Mouse (Mus musculus): Measurements from ENCODE around the gene Cutal. TPM values are rescaled to one million over a fixed set of nuclear protein-coding genes. Genes with fewer than 3 reads are reported as not detected.

The Cutal gene
- polyA plus RNA-seq, 1 experiment from 2014 or later = 5.8 TPM

- no peaks in the 10 kb centered on the region for H3K9me3 ChIP-seq (ENCODE audit: control insufficient read depth, low read length)
- no peak overlapping the region for H3K4me3 ChIP-seq (ENCODE audit: low read length)
- WGBS = 38% methylated on average over 2 of the region's 2 CpGs
- no peaks in the 10 kb centered on the region for H3K27me3 ChIP-seq (ENCODE audit: control insufficient read depth, insufficient read depth, low read length)
- H3K4me2 ChIP-seq (replicated peaks; ENCODE audit: low read depth, low read length) = no peak overlapping the region
- no peaks in the 10 kb centered on the region for H3K36me3 ChIP-seq (ENCODE audit: control insufficient read depth, insufficient read depth, low read length)
- ATAC-seq (ENCODE audit: low FRiP score, low TSS enrichment) = no peak
- H3K9ac ChIP-seq (ENCODE audit: low read depth, low read length) = no peak overlapping the region
- no peak overlapping the region for H3K27ac ChIP-seq (ENCODE audit: low read depth, low read length)
- no peaks in the 10 kb centered on the region for H3K4me1 ChIP-seq (ENCODE audit: control insufficient read depth, insufficient read depth, low read length)
These were observed 45.9 kb downstream of the Cutal start for GRCm38 (mm10) chr2:34920144-34920543.

GRCm38 (mm10) chr2:34922729-34923128, 48.5 kb downstream of the Cutal start:
- ATAC-seq (ENCODE audit: low FRiP score, low TSS enrichment) = no peak
- H3K36me3 ChIP-seq (ENCODE audit: control insufficient read depth, insufficient read depth, low read length) = no peaks in the 10 kb centered on the region
- H3K4me3 ChIP-seq (ENCODE audit: low read length) = no peak overlapping the region
- H3K4me1 ChIP-seq (ENCODE audit: control insufficient read depth, insufficient read depth, low read length) = no peaks in the 10 kb centered on the region
- no peak overlapping the region for H3K4me2 ChIP-seq (replicated peaks; ENCODE audit: low read depth, low read length)
- H3K27ac ChIP-seq (ENCODE audit: low read depth, low read length) = no peak overlapping the region
- 13% methylated on average over 2 of the region's 2 CpGs for WGBS
- no peaks in the 10 kb centered on the region for H3K27me3 ChIP-seq (ENCODE audit: control insufficient read depth, insufficient read depth, low read length)
- H3K9me3 ChIP-seq (ENCODE audit: control insufficient read depth, low read length) = no peaks in the 10 kb centered on the region
- no peak overlapping the region for H3K9ac ChIP-seq (ENCODE audit: low read depth, low read length)

- Histone ChIP-seq H3K4me3 (ENCODE audit: low read length) (no peak overlapping the region), H3K9ac (ENCODE audit: low read depth, low read length) (no peak overlapping the region), H3K4me2 (replicated peaks; ENCODE audit: low read depth, low read length) (no peak overlapping the region), H3K4me1 (ENCODE audit: control insufficient read depth, insufficient read depth, low read length) (no peaks in the 10 kb centered on the region), H3K36me3 (ENCODE audit: control insufficient read depth, insufficient read depth, low read length) (no peaks in the 10 kb centered on the region), H3K27ac (ENCODE audit: low read depth, low read length) (no peak overlapping the region), H3K27me3 (ENCODE audit: control insufficient read depth, insufficient read depth, low read length) (no peaks in the 10 kb centered on the region), H3K9me3 (ENCODE audit: control insufficient read depth, low read length) (no peaks in the 10 kb centered on the region)
- 61% methylated on average over 5 of the region's 5 CpGs for WGBS
- 0 out of 2 replicates have a peak, but pooled peaks have one; percentile 49 for ATAC-seq (ENCODE audit: low FRiP score, low TSS enrichment)
These were observed 53.1 kb downstream of the Cutal start for GRCm38 (mm10) chr2:34927320-34927719.

DNA sequence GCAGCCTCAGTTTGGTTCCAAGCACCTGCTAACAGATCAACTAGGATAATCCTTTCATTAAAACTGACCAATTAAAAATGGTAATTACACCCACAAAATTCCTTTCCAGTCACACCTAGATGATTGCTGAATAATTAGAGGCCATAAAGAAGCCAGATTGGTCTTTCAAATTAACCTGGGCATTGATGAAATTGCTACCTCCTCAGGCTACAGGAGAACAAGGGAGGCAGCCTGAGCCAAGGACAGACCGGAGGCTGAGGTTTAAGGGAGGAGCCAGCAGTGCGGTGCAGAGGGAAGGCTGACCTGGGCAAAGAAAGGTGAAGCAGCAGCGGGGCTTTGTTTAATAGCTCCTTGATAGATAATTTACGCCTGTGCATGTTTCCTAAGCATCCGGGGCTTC, 63.3 kb downstream of the Cutal start:
- H3K9me3 ChIP-seq (ENCODE audit: control insufficient read depth, low read length) = no peaks in the 10 kb centered on the region
- H3K36me3 ChIP-seq (ENCODE audit: control insufficient read depth, insufficient read depth, low read length) = no peaks in the 10 kb centered on the region
- WGBS = 8% methylated on average over 5 of the region's 5 CpGs
- no peak overlapping the region for H3K4me2 ChIP-seq (replicated peaks; ENCODE audit: low read depth, low read length)
- no peak for ATAC-seq (ENCODE audit: low FRiP score, low TSS enrichment)
- H3K4me3 ChIP-seq (ENCODE audit: low read length) = no peak overlapping the region
- H3K4me1 ChIP-seq (ENCODE audit: control insufficient read depth, insufficient read depth, low read length) = peaks cover 17% of the 10 kb centered on the region
- no peak overlapping the region for H3K9ac ChIP-seq (ENCODE audit: low read depth, low read length)
- no peaks in the 10 kb centered on the region for H3K27me3 ChIP-seq (ENCODE audit: control insufficient read depth, insufficient read depth, low read length)
- H3K27ac ChIP-seq (ENCODE audit: low read depth, low read length) = no peak overlapping the region

DNA sequence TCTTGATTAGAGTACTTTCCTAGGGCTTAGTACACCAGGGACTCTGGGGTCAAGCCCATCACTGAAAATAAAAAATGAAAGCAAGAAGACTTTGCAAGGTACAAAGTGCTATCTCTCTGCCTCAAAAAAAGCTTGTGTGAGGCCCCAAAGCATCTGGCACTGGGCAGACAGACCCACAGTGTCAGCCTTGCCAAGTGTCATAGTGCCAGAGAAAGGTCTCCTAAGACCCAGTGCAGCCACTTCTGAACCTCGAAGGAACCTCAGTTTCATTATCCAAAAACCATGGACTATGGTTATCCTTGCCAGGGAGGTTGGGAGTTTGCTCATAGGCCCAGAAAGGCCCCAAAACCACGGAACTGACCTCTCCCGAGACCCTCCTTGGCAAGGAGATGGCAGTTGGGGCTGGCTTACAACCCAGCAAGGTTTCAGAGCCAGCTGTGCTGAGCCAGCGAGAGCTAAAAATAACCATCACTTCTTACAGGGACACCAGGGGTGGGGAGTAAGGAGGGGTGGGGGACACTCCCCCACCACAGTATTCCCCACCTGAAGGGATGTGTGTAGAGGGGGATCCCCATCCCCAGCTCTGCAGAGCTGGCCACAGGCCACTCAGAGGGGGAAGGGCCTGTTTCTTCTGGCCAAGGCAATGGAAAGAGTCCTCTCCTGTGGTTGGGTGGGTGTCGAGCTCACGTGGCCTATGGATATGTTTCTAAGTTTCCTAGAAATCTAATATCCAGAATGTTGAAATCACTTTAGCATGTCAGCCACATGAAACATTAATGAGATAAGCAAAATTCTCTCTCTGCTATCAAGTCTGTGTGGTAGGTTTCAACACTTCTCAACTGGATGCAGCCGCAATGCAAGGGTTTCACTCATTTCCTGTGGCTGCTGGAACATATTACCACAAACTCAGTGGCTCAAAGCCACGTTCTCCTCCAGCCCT, 64.3 kb downstream of the Cutal start:
- ATAC-seq (ENCODE audit: low FRiP score, low TSS enrichment) = no peak
- Histone ChIP-seq H3K4me2 (replicated peaks; ENCODE audit: low read depth, low read length) (no peak overlapping the region), H3K9ac (ENCODE audit: low read depth, low read length) (no peak overlapping the region), H3K36me3 (ENCODE audit: control insufficient read depth, insufficient read depth, low read length) (no peaks in the 10 kb centered on the region), H3K4me1 (ENCODE audit: control insufficient read depth, insufficient read depth, low read length) (peaks cover 17% of the 10 kb centered on the region), H3K9me3 (ENCODE audit: control insufficient read depth, low read length) (no peaks in the 10 kb centered on the region), H3K4me3 (ENCODE audit: low read length) (no peak overlapping the region), H3K27ac (ENCODE audit: low read depth, low read length) (no peak overlapping the region), H3K27me3 (ENCODE audit: control insufficient read depth, insufficient read depth, low read length) (no peaks in the 10 kb centered on the region)
- WGBS = 76% methylated on average over 8 of the region's 8 CpGs

DNA sequence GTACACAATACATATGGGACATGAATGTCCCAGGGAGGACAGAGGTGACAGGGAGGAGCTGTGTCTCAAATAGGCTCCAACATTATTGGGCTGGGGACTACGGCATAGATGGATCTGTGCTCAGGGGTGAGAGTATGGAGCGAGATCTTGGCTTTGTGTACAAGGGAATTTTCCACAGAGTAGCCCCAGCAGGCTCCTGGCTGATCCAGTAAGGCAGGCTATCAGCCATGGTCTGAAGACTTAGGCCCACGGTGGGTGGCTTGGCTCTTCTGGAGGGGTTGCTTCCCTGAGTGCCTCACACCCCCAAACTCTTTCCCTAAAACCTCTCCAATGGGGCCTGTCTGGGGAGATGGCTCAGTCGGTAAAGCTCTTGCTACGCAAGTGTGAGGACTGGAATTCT, 66.0 kb downstream of the Cutal start:
- Histone ChIP-seq H3K4me2 (replicated peaks; ENCODE audit: low read depth, low read length) (no peak overlapping the region), H3K9ac (ENCODE audit: low read depth, low read length) (no peak overlapping the region), H3K9me3 (ENCODE audit: control insufficient read depth, low read length) (no peaks in the 10 kb centered on the region), H3K36me3 (ENCODE audit: control insufficient read depth, insufficient read depth, low read length) (no peaks in the 10 kb centered on the region), H3K27ac (ENCODE audit: low read depth, low read length) (no peak overlapping the region), H3K4me3 (ENCODE audit: low read length) (no peak overlapping the region), H3K27me3 (ENCODE audit: control insufficient read depth, insufficient read depth, low read length) (no peaks in the 10 kb centered on the region), H3K4me1 (ENCODE audit: control insufficient read depth, insufficient read depth, low read length) (peaks cover 17% of the 10 kb centered on the region)
- WGBS = 82% methylated on average over 5 of the region's 5 CpGs
- no peak for ATAC-seq (ENCODE audit: low FRiP score, low TSS enrichment)

DNA sequence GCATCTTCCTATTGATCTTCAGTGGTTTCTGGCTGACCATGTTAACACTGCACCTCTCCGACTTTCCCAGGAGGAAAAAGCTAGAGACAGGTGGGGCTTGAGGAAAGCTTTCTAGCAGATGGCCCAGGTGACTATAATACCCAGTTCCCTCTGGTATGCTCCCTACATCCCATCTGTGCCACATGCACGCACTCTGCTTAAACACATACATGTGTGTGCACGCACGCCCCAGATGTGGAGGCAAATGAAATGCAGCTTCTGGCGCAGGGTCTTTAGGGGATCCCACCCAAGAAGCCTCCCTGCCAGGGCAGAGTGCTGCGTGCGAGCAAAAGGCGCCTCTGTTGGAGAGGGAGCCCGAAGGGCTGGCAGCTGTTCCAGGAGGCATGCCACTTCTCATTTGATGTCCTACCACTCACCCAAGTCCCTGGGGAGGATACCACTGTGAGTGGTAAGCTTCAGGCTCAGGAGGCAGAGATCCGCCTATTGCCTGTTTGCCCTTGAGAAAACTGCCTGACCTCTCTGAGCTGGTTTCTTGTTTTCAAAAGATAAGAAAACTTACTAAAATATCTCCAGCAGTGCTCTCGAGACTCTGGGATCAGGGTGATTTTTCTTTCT, 67.0 kb downstream of the Cutal start:
- H3K4me1 ChIP-seq (ENCODE audit: control insufficient read depth, insufficient read depth, low read length) = peaks cover 17% of the 10 kb centered on the region
- 80% methylated on average over 11 of the region's 11 CpGs for WGBS

More for the DNA sequence above, 67.0 kb downstream of the Cutal start:
- Histone ChIP-seq H3K27ac (ENCODE audit: low read depth, low read length) (no peak overlapping the region), H3K4me3 (ENCODE audit: low read length) (no peak overlapping the region), H3K9me3 (ENCODE audit: control insufficient read depth, low read length) (no peaks in the 10 kb centered on the region), H3K4me2 (replicated peaks; ENCODE audit: low read depth, low read length) (no peak overlapping the region), H3K36me3 (ENCODE audit: control insufficient read depth, insufficient read depth, low read length) (no peaks in the 10 kb centered on the region), H3K27me3 (ENCODE audit: control insufficient read depth, insufficient read depth, low read length) (no peaks in the 10 kb centered on the region), H3K9ac (ENCODE audit: low read depth, low read length) (no peak overlapping the region)
- ATAC-seq (ENCODE audit: low FRiP score, low TSS enrichment) = no peak
